Mouse (Mus musculus): Measurements from ENCODE around the gene Map3k11.

GRCm38 (mm10) chr19:5688200-5689087 lies at the start of gene Map3k11, which contains the start of gene Pcnx3:
- TF ChIP-seq CTCF (conservative IDR thresholded peaks at IDR 0.05; ENCODE audit: insufficient read depth, insufficient read length, low read depth, low read length) (no peak), POLR2A (IDR thresholded peaks at IDR 0.05; ENCODE audit: low read depth, low read length) (no peak)
